Mouse (Mus musculus) neural tube, embryonic 14.5 days (tissue): ENCODE results near the gene Rara. TPM values are rescaled to one million over a fixed set of nuclear protein-coding genes. Genes with fewer than 3 reads are reported as not detected.
A peak's percentile ranks its signal among the peaks of the same experiment; 100 is the strongest.
"Not testable (repeated sequence)": the region's sequence is repeated elsewhere in the genome, so short reads cannot be mapped to it uniquely, and the experiment has no call there.

ENCODE experiments used
- ATAC-seq: fragments of 200-750 bp; cut with Nextera tagmentation; 2 replicates; pipeline ENCODE4 v1.8.0; 2017; ENCODE audit warnings: low read depth, mild to moderate bottlenecking, moderate TSS enrichment, moderate library complexity
- H3K27ac ChIP-seq: fragments of 300-500 bp; sonication (generic); 2 replicates; pipeline ENCODE4 v1.5.1; 2014; ENCODE audit warnings: low read depth, mild to moderate bottlenecking, control low read depth, low read length, moderate library complexity, mixed read lengths
- H3K27me3 ChIP-seq: fragments of 300-500 bp; sonication (generic); 2 replicates; pipeline ENCODE4 v1.6.1; 2014; ENCODE audit warnings: low read length; ENCODE audit not compliant: control insufficient read depth, insufficient read depth
- H3K36me3 ChIP-seq: fragments of 300-500 bp; sonication (generic); 2 replicates; pipeline ENCODE4 v1.6.1; 2014; ENCODE audit warnings: low read length, mixed read lengths; ENCODE audit not compliant: control insufficient read depth, insufficient read depth
- H3K4me1 ChIP-seq: fragments of 300-500 bp; sonication (generic); 2 replicates; pipeline ENCODE4 v1.6.1; 2014; ENCODE audit warnings: low read length; ENCODE audit not compliant: control insufficient read depth, insufficient read depth
- H3K4me2 ChIP-seq: fragments of 300-500 bp; sonication (generic); 2 replicates; pipeline ENCODE4 v1.6.1; 2014; ENCODE audit warnings: mild to moderate bottlenecking, low read depth, low read length, control low read depth
- H3K4me3 ChIP-seq: fragments of 300-500 bp; sonication (generic); 2 replicates; pipeline ENCODE4 v1.5.1; 2014; ENCODE audit warnings: low read depth, low read length, control low read depth, mixed read lengths
- H3K9ac ChIP-seq: fragments of 300-500 bp; sonication (generic); replicated peaks from 2 replicates; pipeline ENCODE4 v1.6.1; 2014; ENCODE audit warnings: low read depth, mild to moderate bottlenecking, control low read depth, low read length, mixed read lengths
- H3K9me3 ChIP-seq: fragments of 300-500 bp; sonication (generic); 2 replicates; pipeline ENCODE4 v1.6.1; 2016; ENCODE audit warnings: low read length; ENCODE audit not compliant: control insufficient read depth
- WGBS: fragments of 180-500 bp; shearing (Covaris S2); extraction: QIAGEN DNeasy Blood & Tissue Kit; methylation state at CpG from one replicate; pipeline ENCODE4 v1.1.7; 2014; 5-methylcytosine and 5-hydroxymethylcytosine counted together
- polyA plus RNA-seq: library from polyadenylated mRNA; unstranded; fragments of >200 nt; fragmentation: Nextera tagmentation; extraction: Ambion mirVana; gene quantifications from 2 replicates; pipeline ENCODE4 v1.2.1, GENCODE M21; 2014

The Rara gene
- polyA plus RNA-seq, 1 experiment from 2014 or later, result 22.3 TPM

DNA sequence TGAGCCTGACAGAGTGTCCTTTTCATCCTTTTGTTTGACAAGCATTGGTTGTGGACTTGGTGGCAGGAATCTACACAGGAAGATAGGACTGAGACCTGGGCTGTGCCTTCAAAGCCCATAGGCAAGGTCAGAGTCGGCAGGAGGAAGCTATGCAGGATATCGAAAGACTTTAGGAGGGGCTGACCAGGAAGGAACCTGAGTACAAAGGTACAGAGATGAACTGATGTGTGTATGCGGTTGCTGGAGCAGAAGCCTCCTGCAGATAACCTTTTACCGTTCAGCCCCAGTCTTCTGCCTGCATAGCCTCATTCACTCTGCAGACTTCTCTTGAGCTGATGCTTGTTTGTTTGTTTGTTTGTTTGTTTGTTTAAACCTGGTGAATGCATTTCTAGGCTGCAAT is 22.0 kb upstream of the Rara start:
- peaks cover 4% of the 10 kb centered on the region; the same call in 1 of the 2 replicates for H3K36me3 ChIP-seq
- no peak overlapping the region for H3K4me2 ChIP-seq
- H3K9ac ChIP-seq, result no peak overlapping the region
- H3K27ac ChIP-seq, result no peak overlapping the region
- H3K9me3 ChIP-seq, result no peaks in the 10 kb centered on the region
- no peak for ATAC-seq
- H3K27me3 ChIP-seq, result no peaks in the 10 kb centered on the region
- no peak overlapping the region for H3K4me3 ChIP-seq
- WGBS, result 84% methylated on average over 4 of the region's 4 CpGs
- peaks cover 7% of the 10 kb centered on the region for H3K4me1 ChIP-seq

DNA sequence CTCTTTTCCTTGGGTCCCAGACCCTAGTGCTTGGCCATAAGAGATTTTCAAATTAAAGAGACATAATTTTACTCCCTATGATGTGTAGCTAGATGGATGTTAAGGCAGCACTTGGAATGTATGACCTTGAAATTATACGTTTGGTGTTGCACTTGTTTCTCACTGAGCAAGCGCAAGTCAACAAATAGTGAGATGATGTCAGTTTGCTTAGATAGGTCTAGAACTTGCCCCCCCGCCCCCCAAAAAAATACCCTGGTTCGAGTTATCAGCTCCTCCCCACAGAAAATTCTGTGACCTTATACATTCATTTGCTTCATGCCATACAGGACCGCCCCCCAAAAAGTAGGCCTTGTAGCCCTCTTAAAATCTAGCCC is 20.6 kb upstream of the Rara start:
- Histone ChIP-seq H3K4me3 (no peak overlapping the region), H3K36me3 (no peaks in the 10 kb centered on the region), H3K4me2 (peak overlapping the region; percentile 84), H3K4me1 (peaks cover 7% of the 10 kb centered on the region), H3K9me3 (no peaks in the 10 kb centered on the region), H3K9ac (no peak overlapping the region; the same call in 1 of the 2 replicates), H3K27ac (0 out of 2 replicates have a peak overlapping the region, but pooled peaks have one; percentile 29), H3K27me3 (no peaks in the 10 kb centered on the region)
- 59% methylated on average over 5 of the region's 5 CpGs for WGBS
- ATAC-seq, result no peak

DNA sequence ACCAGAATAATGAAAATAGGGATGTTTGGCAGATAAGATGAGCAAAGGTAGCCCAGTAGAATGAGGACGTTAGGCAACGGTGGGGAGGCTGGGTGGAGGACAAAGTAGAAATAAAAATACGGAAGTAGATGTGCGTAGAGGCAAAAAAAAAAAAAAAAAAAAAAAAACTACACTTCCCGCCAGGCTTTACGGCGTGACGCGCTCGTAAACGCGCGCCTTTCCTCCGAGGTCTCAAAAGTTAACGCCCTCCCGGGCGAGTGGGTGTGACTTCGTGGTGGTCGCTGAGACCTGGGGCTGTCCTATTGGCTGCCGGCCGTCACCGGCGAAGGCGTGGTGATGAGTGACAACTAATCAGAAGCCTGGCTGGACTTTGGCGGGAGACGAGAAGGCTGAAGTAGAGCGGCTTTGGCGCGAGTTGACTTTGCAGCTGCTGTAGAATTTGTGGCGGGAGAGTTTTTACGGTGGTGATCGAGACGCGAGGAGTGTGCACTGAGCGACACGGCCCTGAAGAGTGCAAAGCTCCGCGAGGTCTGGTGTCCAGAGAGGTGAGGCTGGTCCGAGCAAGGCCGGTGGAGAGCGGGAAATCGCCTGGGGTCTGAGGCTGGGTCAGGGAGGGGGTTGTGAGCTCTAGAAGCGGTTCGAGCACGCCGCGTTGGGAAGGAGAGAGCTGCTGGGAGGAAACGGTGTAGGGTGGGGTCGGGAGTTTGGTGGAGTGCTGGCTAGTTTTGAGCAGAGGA is 20.0 kb upstream of the Rara start, which contains the start of gene Cdc6:
Cdc6 (plus strand) TSS at position 365 of the 737 bp plus-strand sequence.
- H3K9me3 ChIP-seq, result no peaks in the 10 kb centered on the region
- peak; percentile 98 for ATAC-seq
- under 1% methylated on average over 49 of the region's 49 CpGs for WGBS
- peak within 1 kb of the TSS; percentile 8; the same call in 1 of the 2 replicates for H3K9ac ChIP-seq
- peak within 1 kb of the TSS; percentile 34 for H3K4me3 ChIP-seq
- H3K27ac ChIP-seq, result 0 out of 2 replicates have a peak within 1 kb of the TSS, but pooled peaks have one; percentile 29
- no peaks in the 10 kb centered on the region for H3K36me3 ChIP-seq
- peak within 1 kb of the TSS; percentile 84 for H3K4me2 ChIP-seq
- peaks cover 6% of the 10 kb centered on the region for H3K4me1 ChIP-seq
- H3K27me3 ChIP-seq, result no peaks in the 10 kb centered on the region

DNA sequence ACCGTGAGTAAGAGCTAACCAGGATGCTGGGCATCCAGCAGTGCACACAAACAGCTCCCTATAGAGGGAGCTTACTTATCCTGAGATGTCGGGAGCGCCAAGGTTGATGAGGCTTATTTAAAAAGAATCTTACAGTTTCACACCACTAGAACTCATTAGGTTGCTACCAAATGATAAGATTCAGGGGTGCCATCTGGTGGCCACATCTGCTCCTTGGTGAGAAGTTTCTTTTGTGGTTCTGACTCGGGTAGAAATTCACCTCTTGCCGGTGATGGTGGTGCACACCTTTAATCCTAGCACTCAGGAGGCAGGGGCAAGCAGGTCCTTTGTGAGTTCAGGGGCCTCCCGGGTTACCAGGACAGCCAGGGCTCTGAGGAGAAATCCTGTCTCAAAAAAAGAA is 18.0 kb upstream of the Rara start:
- no peak overlapping the region for H3K4me2 ChIP-seq
- WGBS, result 49% methylated on average over 6 of the region's 6 CpGs
- no peaks in the 10 kb centered on the region for H3K27me3 ChIP-seq
- no peak for ATAC-seq
- H3K9ac ChIP-seq, result no peak overlapping the region
- peaks cover 5% of the 10 kb centered on the region for H3K4me1 ChIP-seq
- H3K36me3 ChIP-seq, result no peaks in the 10 kb centered on the region
- H3K9me3 ChIP-seq, result no peaks in the 10 kb centered on the region
- H3K4me3 ChIP-seq, result no peak overlapping the region
- H3K27ac ChIP-seq, result no peak overlapping the region

DNA sequence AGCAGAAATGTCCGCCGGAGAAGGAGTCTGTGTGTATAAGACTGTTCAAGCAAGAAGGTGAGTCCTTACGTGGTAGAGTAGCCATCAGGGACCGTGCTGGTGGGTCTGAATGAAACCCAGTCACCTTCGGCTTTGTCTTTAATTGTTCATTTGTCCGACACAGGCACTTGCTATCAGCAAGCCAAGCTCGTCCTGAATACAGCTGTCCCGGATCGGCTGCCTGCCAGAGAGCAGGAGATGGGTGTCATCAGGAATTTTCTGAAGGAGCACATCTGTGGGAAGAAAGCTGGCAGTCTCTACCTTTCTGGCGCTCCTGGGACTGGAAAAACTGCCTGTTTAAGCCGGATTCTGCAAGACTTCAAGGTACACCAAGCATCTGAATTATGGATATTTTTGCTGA is 17.2 kb upstream of the Rara start:
- Histone ChIP-seq H3K27me3 (no peaks in the 10 kb centered on the region), H3K27ac (no peak overlapping the region), H3K4me2 (no peak overlapping the region), H3K9ac (no peak overlapping the region), H3K4me3 (no peak overlapping the region), H3K9me3 (no peaks in the 10 kb centered on the region), H3K4me1 (peaks cover 6% of the 10 kb centered on the region), H3K36me3 (no peaks in the 10 kb centered on the region)
- ATAC-seq, result no peak
- WGBS, result 96% methylated on average over 11 of the region's 11 CpGs

DNA sequence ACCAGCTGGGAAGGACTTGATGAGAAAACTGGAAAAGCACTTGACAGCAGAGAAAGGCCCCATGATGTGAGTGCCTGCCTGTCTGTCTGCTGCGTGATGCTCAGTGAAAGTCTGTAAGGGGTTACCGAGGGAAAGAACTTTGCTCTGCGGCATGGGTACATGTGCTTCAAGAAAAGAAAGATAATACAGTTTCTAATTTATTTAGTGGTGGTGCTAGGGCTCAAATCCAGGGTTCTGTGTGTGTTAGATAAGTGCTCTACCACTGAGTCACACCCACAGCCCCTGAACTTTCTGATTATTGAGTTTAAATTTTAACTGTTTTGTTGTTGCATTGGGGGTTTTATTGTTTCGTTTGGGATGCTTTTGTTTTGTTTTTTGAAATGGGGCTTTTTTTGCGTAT is 16.1 kb upstream of the Rara start:
- no peaks in the 10 kb centered on the region for H3K27me3 ChIP-seq
- no peak overlapping the region for H3K9ac ChIP-seq
- 88% methylated on average over 5 of the region's 5 CpGs for WGBS
- H3K27ac ChIP-seq, result no peak overlapping the region
- H3K9me3 ChIP-seq, result no peaks in the 10 kb centered on the region
- peaks cover 8% of the 10 kb centered on the region for H3K4me1 ChIP-seq
- no peak overlapping the region for H3K4me2 ChIP-seq
- no peak for ATAC-seq
- H3K4me3 ChIP-seq, result no peak overlapping the region
- H3K36me3 ChIP-seq, result no peaks in the 10 kb centered on the region

DNA sequence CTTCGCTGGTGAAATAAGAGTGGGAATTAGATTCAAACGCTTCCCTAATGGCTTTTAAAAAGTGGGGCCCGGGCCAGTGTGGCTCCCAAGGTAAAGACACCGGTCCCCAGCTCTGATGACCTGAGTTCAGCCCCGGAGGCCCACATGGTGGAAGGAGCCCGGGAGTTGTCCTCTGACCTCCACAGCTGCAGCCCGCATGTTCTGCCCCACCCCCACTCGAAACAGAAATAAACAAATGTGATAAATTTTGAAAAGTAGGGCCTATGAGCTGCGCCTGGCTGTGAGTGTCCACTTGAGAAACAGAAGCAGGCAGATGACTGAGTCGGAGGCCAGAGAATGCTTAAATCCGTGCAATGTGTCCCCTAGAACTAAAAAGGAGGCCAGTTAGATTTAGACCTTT is 13.4 kb upstream of the Rara start:
- no peaks in the 10 kb centered on the region for H3K9me3 ChIP-seq
- 0 out of 2 replicates have a peak, but pooled peaks cover 4% of the 10 kb centered on the region for H3K4me1 ChIP-seq
- WGBS, result 81% methylated on average over 11 of the region's 11 CpGs
- no peak overlapping the region for H3K9ac ChIP-seq
- H3K4me2 ChIP-seq, result no peak overlapping the region
- no peak overlapping the region for H3K4me3 ChIP-seq
- no peaks in the 10 kb centered on the region for H3K36me3 ChIP-seq
- no peaks in the 10 kb centered on the region for H3K27me3 ChIP-seq
- no peak for ATAC-seq
- H3K27ac ChIP-seq, result no peak overlapping the region

DNA sequence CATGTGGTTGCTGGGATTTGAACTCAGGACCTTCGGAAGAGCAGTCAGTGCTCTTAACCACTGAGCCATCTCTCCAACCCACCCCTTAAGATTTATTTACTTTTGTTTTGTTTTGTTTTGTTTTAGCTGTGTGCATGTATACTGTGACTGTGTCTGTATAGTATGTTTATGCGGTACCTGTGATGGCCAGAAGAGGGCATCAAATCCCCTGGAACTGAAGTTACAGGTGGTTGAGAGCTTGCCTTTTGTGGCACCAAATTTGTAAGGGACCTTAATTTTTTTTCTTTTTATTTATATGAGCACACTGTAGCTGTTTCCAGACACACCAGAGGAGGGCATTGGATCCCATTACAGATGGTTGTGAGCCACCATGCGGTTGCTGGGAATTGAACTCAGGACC is 11.2 kb upstream of the Rara start:
- not testable (repeated sequence) for ATAC-seq, H3K4me2 ChIP-seq, H3K9me3 ChIP-seq, H3K27me3 ChIP-seq, H3K36me3 ChIP-seq, H3K9ac ChIP-seq, H3K4me1 ChIP-seq, H3K27ac ChIP-seq, H3K4me3 ChIP-seq
- 92% methylated on average over 3 of the region's 3 CpGs for WGBS

DNA sequence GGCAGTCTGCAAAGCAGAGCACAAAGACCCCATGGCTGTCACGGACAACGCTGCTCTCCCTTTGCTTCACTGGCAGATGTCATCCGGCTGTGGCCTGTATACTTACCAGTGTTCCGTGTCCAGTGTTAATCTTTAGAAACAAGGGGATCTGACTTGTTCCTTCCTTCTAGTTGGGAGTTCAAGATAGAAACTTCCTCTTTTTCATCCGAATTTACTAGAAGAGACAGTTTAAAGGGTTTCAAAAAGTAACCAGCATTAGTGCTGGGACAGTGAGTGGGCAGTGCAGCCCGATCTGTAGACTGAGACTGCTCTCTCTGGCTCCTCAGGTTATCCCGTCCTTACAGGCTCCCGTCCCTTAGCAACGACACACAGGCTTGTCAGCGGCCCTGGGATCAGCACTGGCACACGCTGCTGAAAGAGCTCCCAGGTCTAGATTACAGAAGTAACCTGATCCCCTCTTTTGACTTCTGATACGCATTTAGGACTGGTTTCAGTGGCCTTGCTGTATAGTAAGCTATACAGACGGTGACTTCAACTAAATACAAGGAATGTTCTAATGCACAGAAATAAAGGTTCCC is 10.1 kb upstream of the Rara start:
- Histone ChIP-seq H3K9me3 (no peaks in the 10 kb centered on the region), H3K4me3 (no peak overlapping the region), H3K27ac (no peak overlapping the region), H3K27me3 (no peaks in the 10 kb centered on the region), H3K9ac (no peak overlapping the region), H3K4me1 (peaks cover 5% of the 10 kb centered on the region), H3K36me3 (no peaks in the 10 kb centered on the region), H3K4me2 (no peak overlapping the region)
- no peak for ATAC-seq
- WGBS, result 75% methylated on average over 13 of the region's 13 CpGs
